Mouse (Mus musculus): ENCODE results near the gene Igsf21. TPM values are rescaled to one million over a fixed set of nuclear protein-coding genes. Genes with fewer than 3 reads are reported as not detected.

Gene Igsf21
- 68.5 and 78.5 TPM in 2 replicates for total RNA-seq (2014; rRNA removed)
- 108 and 117 TPM in 2 replicates for polyA plus RNA-seq (2015; fragmentation: Nextera tagmentation; extraction: Ambion mirVana)

GRCm38 (mm10) chr4:140246180-140247005, at the start of gene Igsf21:
Igsf21 (minus strand) TSS chr4:140246784.
- ATAC-seq (peak; percentile 80), DNase-seq (peak; percentile 69)
- TF ChIP-seq CTCF (IDR thresholded peaks at IDR 0.05; ENCODE audit: low read depth) = no peak; the same call in 1 of the 2 replicates
- Histone ChIP-seq H3K4me3 (ENCODE audit: low read depth, low read length) (peak within 1 kb of the TSS; percentile 64), H3K36me3 (ENCODE audit: insufficient read depth) (no peaks in the 10 kb centered on the region), H3K9ac (peak within 1 kb of the TSS; percentile 76), H3K27me3 (ENCODE audit: insufficient read depth, low read length) (no peaks in the 10 kb centered on the region; the same call in 1 of the 2 replicates), H3K27ac (ENCODE audit: low read depth, low read length) (peak within 1 kb of the TSS; percentile 83), H3K4me1 (ENCODE audit: insufficient read depth) (no peaks in the 10 kb centered on the region), H3K9me3 (ENCODE audit: low read length) (no peaks in the 10 kb centered on the region), H3K4me2 (ENCODE audit: low read depth) (peak within 1 kb of the TSS; percentile 74)
- WGBS = 4% methylated on average over 66 of the region's 90 CpGs

GRCm38 (mm10) chr4:140285726-140286316, 39.2 kb upstream of the Igsf21 start:
- 48% methylated on average over 5 of the region's 5 CpGs for WGBS
- peak; percentile 47 for TF ChIP-seq CTCF (IDR thresholded peaks at IDR 0.05; ENCODE audit: low read depth)
- H3K9me3 ChIP-seq (ENCODE audit: low read length) = no peaks in the 10 kb centered on the region
- no peaks in the 10 kb centered on the region for H3K27me3 ChIP-seq (ENCODE audit: insufficient read depth, low read length)
- no peak overlapping the region for H3K9ac ChIP-seq
- ATAC-seq (peak; percentile 92), DNase-seq (peak; percentile 74)
- H3K4me3 ChIP-seq (ENCODE audit: low read depth, low read length) = no peak overlapping the region
- H3K27ac ChIP-seq (ENCODE audit: low read depth, low read length) = peak overlapping the region; percentile 73
- H3K4me2 ChIP-seq (ENCODE audit: low read depth) = no peak overlapping the region
- H3K4me1 ChIP-seq (ENCODE audit: insufficient read depth) = peaks cover 22% of the 10 kb centered on the region
- H3K36me3 ChIP-seq (ENCODE audit: insufficient read depth) = no peaks in the 10 kb centered on the region

- Histone ChIP-seq H3K4me3 (ENCODE audit: low read depth, low read length) (no peak overlapping the region), H3K27me3 (ENCODE audit: insufficient read depth, low read length) (no peaks in the 10 kb centered on the region), H3K27ac (ENCODE audit: low read depth, low read length) (no peak overlapping the region), H3K4me1 (ENCODE audit: insufficient read depth) (peaks cover 22% of the 10 kb centered on the region), H3K9me3 (ENCODE audit: low read length) (no peaks in the 10 kb centered on the region), H3K36me3 (ENCODE audit: insufficient read depth) (no peaks in the 10 kb centered on the region), H3K4me2 (ENCODE audit: low read depth) (no peak overlapping the region), H3K9ac (no peak overlapping the region)
- TF ChIP-seq CTCF (IDR thresholded peaks at IDR 0.05; ENCODE audit: low read depth) = no peak
- WGBS = 24% methylated on average over 2 of the region's 2 CpGs
- no peak for DNase-seq
- ATAC-seq = no peak
These were observed 36.8 kb upstream of the Igsf21 start for GRCm38 (mm10) chr4:140283398-140283797.

GRCm38 (mm10) chr4:140278269-140278668, 31.7 kb upstream of the Igsf21 start:
- no peak for DNase-seq
- WGBS = 83% methylated on average over 2 of the region's 2 CpGs

GRCm38 (mm10) chr4:140271913-140272312, 25.3 kb upstream of the Igsf21 start:
- ATAC-seq = no peak
- H3K4me1 ChIP-seq (ENCODE audit: insufficient read depth) = no peaks in the 10 kb centered on the region
- H3K9ac ChIP-seq = no peak overlapping the region
- H3K27me3 ChIP-seq (ENCODE audit: insufficient read depth, low read length) = no peaks in the 10 kb centered on the region
- DNase-seq = no peak
- H3K4me3 ChIP-seq (ENCODE audit: low read depth, low read length) = no peak overlapping the region
- no peak for TF ChIP-seq CTCF (IDR thresholded peaks at IDR 0.05; ENCODE audit: low read depth)
- no peaks in the 10 kb centered on the region for H3K9me3 ChIP-seq (ENCODE audit: low read length)
- H3K27ac ChIP-seq (ENCODE audit: low read depth, low read length) = no peak overlapping the region
- 60% methylated on average over 5 of the region's 5 CpGs for WGBS
- H3K4me2 ChIP-seq (ENCODE audit: low read depth) = no peak overlapping the region
- H3K36me3 ChIP-seq (ENCODE audit: insufficient read depth) = no peaks in the 10 kb centered on the region

More at GRCm38 (mm10) chr4:140278269-140278668, 31.7 kb upstream of the Igsf21 start:
- H3K4me1 ChIP-seq (ENCODE audit: insufficient read depth) = no peaks in the 10 kb centered on the region
- H3K4me3 ChIP-seq (ENCODE audit: low read depth, low read length) = no peak overlapping the region
- no peak overlapping the region for H3K27ac ChIP-seq (ENCODE audit: low read depth, low read length)
- no peak for ATAC-seq
- no peak overlapping the region for H3K9ac ChIP-seq
- no peaks in the 10 kb centered on the region for H3K9me3 ChIP-seq (ENCODE audit: low read length)
- H3K36me3 ChIP-seq (ENCODE audit: insufficient read depth) = no peaks in the 10 kb centered on the region
- TF ChIP-seq CTCF (IDR thresholded peaks at IDR 0.05; ENCODE audit: low read depth) = no peak
- H3K27me3 ChIP-seq (ENCODE audit: insufficient read depth, low read length) = no peaks in the 10 kb centered on the region
- H3K4me2 ChIP-seq (ENCODE audit: low read depth) = no peak overlapping the region

GRCm38 (mm10) chr4:140270451-140270850, 23.9 kb upstream of the Igsf21 start:
- Histone ChIP-seq H3K4me1 (ENCODE audit: insufficient read depth) (no peaks in the 10 kb centered on the region), H3K4me3 (ENCODE audit: low read depth, low read length) (no peak overlapping the region), H3K27me3 (ENCODE audit: insufficient read depth, low read length) (no peaks in the 10 kb centered on the region), H3K36me3 (ENCODE audit: insufficient read depth) (no peaks in the 10 kb centered on the region), H3K9me3 (ENCODE audit: low read length) (no peaks in the 10 kb centered on the region), H3K4me2 (ENCODE audit: low read depth) (no peak overlapping the region), H3K27ac (ENCODE audit: low read depth, low read length) (no peak overlapping the region), H3K9ac (no peak overlapping the region)
- no peak for TF ChIP-seq CTCF (IDR thresholded peaks at IDR 0.05; ENCODE audit: low read depth)
- no peak for ATAC-seq
- DNase-seq = no peak
- 32% methylated on average over 7 of the region's 7 CpGs for WGBS

Measured in forebrain, postnatal 0 days (tissue).